Mouse (Mus musculus) lung, embryonic 14.5 days (tissue): ENCODE measurements around the gene Cav1. TPM values are rescaled to one million over a fixed set of nuclear protein-coding genes. Genes with fewer than 3 reads are reported as not detected.
A peak's percentile ranks its signal among the peaks of the same experiment; 100 is the strongest.

Source experiments
- ATAC-seq: fragments of 200-750 bp; cut with Nextera tagmentation; 2 replicates; pipeline ENCODE4 v1.8.0; 2017; ENCODE audit warnings: mild to moderate bottlenecking, moderate TSS enrichment, moderate library complexity; ENCODE audit not compliant: insufficient read depth
- DNase-seq: peaks from one replicate; pipeline ENCODE4 v3.0.0-alpha.2; 2015
- H3K27ac ChIP-seq: fragments of 300-500 bp; sonication (generic); 2 replicates; pipeline ENCODE4 v1.5.1; 2014; ENCODE audit warnings: low read depth, mild to moderate bottlenecking, moderate library complexity
- H3K27me3 ChIP-seq: fragments of 300-500 bp; sonication (generic); 2 replicates; pipeline ENCODE4 v1.6.1; 2014; ENCODE audit warnings: low read length, control low read depth; ENCODE audit not compliant: insufficient read depth
- H3K36me3 ChIP-seq: fragments of 300-500 bp; sonication (generic); 2 replicates; pipeline ENCODE4 v1.6.1; 2014; ENCODE audit warnings: control low read depth; ENCODE audit not compliant: insufficient read depth
- H3K4me1 ChIP-seq: fragments of 300-500 bp; sonication (generic); 2 replicates; pipeline ENCODE4 v1.6.1; 2014; ENCODE audit warnings: antibody characterized with exemption, control low read depth; ENCODE audit not compliant: insufficient read depth
- H3K4me2 ChIP-seq: fragments of 300-500 bp; sonication (generic); 2 replicates; pipeline ENCODE4 v1.6.1; 2014; ENCODE audit warnings: mild to moderate bottlenecking
- H3K4me3 ChIP-seq: fragments of 300-500 bp; sonication (generic); 2 replicates; pipeline ENCODE4 v1.5.1; 2014; ENCODE audit warnings: low read depth, low read length
- H3K9ac ChIP-seq: fragments of 300-500 bp; sonication (generic); 2 replicates; pipeline ENCODE4 v1.6.1; 2014
- H3K9me3 ChIP-seq: fragments of 300-500 bp; sonication (generic); 2 replicates; pipeline ENCODE4 v1.6.1; 2016; ENCODE audit warnings: low read depth, low read length, control low read depth
- CTCF ChIP-seq: IDR thresholded peaks from 2 replicates; pipeline ENCODE4 v1.5.1; 2016; ENCODE audit warnings: antibody characterized with exemption, low read depth
- WGBS: fragments of 180-500 bp; shearing (Covaris S2); extraction: QIAGEN DNeasy Blood & Tissue Kit; methylation state at CpG from one replicate; pipeline ENCODE4 v1.1.7; 2014; 5-methylcytosine and 5-hydroxymethylcytosine counted together
- polyA plus RNA-seq: library from polyadenylated mRNA; unstranded; fragments of >200 nt; fragmentation: Nextera tagmentation; extraction: Ambion mirVana; gene quantifications from 2 replicates; pipeline ENCODE4 v1.2.1, GENCODE M21; 2014

Cav1 gene
- polyA plus RNA-seq, 1 experiment from 2014 or later, result 300 TPM

- ATAC-seq, result peak; percentile 68
- Histone ChIP-seq H3K9me3 (no peaks in the 10 kb centered on the region), H3K27ac (peak overlapping the region; percentile 13; the same call in 1 of the 2 replicates)
Observed at GRCm38 (mm10) chr6:17317167-17317524, 11.0 kb downstream of the Cav1 start.

GRCm38 (mm10) chr6:17317944-17318343 is 11.8 kb downstream of the Cav1 start:
- H3K27ac ChIP-seq, result no peak overlapping the region
- no peak overlapping the region for H3K4me3 ChIP-seq
- DNase-seq, result no peak
- no peak overlapping the region for H3K9ac ChIP-seq
- H3K4me2 ChIP-seq, result no peak overlapping the region
- H3K36me3 ChIP-seq, result no peaks in the 10 kb centered on the region
- H3K27me3 ChIP-seq, result no peaks in the 10 kb centered on the region
- peaks cover 7% of the 10 kb centered on the region for H3K4me1 ChIP-seq
- 42% methylated on average over 1 of the region's 1 CpGs for WGBS
- no peak for ATAC-seq
- TF ChIP-seq CTCF, result no peak
- H3K9me3 ChIP-seq, result no peaks in the 10 kb centered on the region

More at GRCm38 (mm10) chr6:17317167-17317524, 11.0 kb downstream of the Cav1 start:
- DNase-seq, result peak; percentile 65
- Histone ChIP-seq H3K36me3 (no peaks in the 10 kb centered on the region), H3K4me1 (peaks cover 7% of the 10 kb centered on the region), H3K4me2 (no peak overlapping the region), H3K9ac (no peak overlapping the region), H3K4me3 (no peak overlapping the region), H3K27me3 (no peaks in the 10 kb centered on the region)
- WGBS, result 22% methylated on average over 1 of the region's 1 CpGs
- TF ChIP-seq CTCF, result no peak

GRCm38 (mm10) chr6:17321976-17322375 is 15.8 kb downstream of the Cav1 start:
- no peak for ATAC-seq

GRCm38 (mm10) chr6:17327216-17327615 is 21.1 kb downstream of the Cav1 start:
- H3K9me3 ChIP-seq, result no peaks in the 10 kb centered on the region
- no peak overlapping the region for H3K4me2 ChIP-seq
- no peak overlapping the region for H3K9ac ChIP-seq
- H3K4me3 ChIP-seq, result no peak overlapping the region
- no peaks in the 10 kb centered on the region for H3K27me3 ChIP-seq
- 40% methylated on average over 11 of the region's 11 CpGs for WGBS
- no peak overlapping the region for H3K27ac ChIP-seq
- no peak for TF ChIP-seq CTCF
- H3K4me1 ChIP-seq, result 0 out of 2 replicates have a peak, but pooled peaks cover 3% of the 10 kb centered on the region
- H3K36me3 ChIP-seq, result no peaks in the 10 kb centered on the region
- no peak for DNase-seq
- ATAC-seq, result no peak

More at GRCm38 (mm10) chr6:17321976-17322375, 15.8 kb downstream of the Cav1 start:
- Histone ChIP-seq H3K36me3 (no peaks in the 10 kb centered on the region), H3K9me3 (no peaks in the 10 kb centered on the region), H3K4me3 (no peak overlapping the region), H3K9ac (no peak overlapping the region), H3K27ac (no peak overlapping the region), H3K4me2 (no peak overlapping the region), H3K27me3 (no peaks in the 10 kb centered on the region), H3K4me1 (no peaks in the 10 kb centered on the region)
- no peak for DNase-seq
- 63% methylated on average over 6 of the region's 6 CpGs for WGBS
- no peak for TF ChIP-seq CTCF

- WGBS, result 35% methylated on average over 3 of the region's 3 CpGs
- H3K27me3 ChIP-seq, result no peaks in the 10 kb centered on the region
- TF ChIP-seq CTCF, result no peak
- H3K36me3 ChIP-seq, result no peaks in the 10 kb centered on the region
- H3K27ac ChIP-seq, result no peak overlapping the region
- H3K9ac ChIP-seq, result no peak overlapping the region
- no peaks in the 10 kb centered on the region for H3K9me3 ChIP-seq
- peak; percentile 52; the same call in 1 of the 2 replicates for ATAC-seq
- 0 out of 2 replicates have a peak, but pooled peaks cover 3% of the 10 kb centered on the region for H3K4me1 ChIP-seq
- peak; percentile 52 for DNase-seq
- H3K4me3 ChIP-seq, result no peak overlapping the region
- no peak overlapping the region for H3K4me2 ChIP-seq
Observed at GRCm38 (mm10) chr6:17329801-17330200, 23.7 kb downstream of the Cav1 start.

- no peaks in the 10 kb centered on the region for H3K4me1 ChIP-seq
- WGBS, result 85% methylated on average over 2 of the region's 2 CpGs
- no peak overlapping the region for H3K9ac ChIP-seq
- no peaks in the 10 kb centered on the region for H3K9me3 ChIP-seq
- H3K36me3 ChIP-seq, result no peaks in the 10 kb centered on the region
- H3K27ac ChIP-seq, result no peak overlapping the region
- no peaks in the 10 kb centered on the region for H3K27me3 ChIP-seq
- DNase-seq, result no peak
- no peak for ATAC-seq
- H3K4me2 ChIP-seq, result no peak overlapping the region
- no peak for TF ChIP-seq CTCF
- H3K4me3 ChIP-seq, result no peak overlapping the region
Observed at GRCm38 (mm10) chr6:17337724-17338123, 31.6 kb downstream of the Cav1 start.

GRCm38 (mm10) chr6:17340406-17340805 is 34.3 kb downstream of the Cav1 start:
- ATAC-seq (no peak), DNase-seq (no peak)
- no peak for TF ChIP-seq CTCF
- 5% methylated on average over 2 of the region's 2 CpGs for WGBS
- no peak overlapping the region for H3K4me3 ChIP-seq
- no peak overlapping the region for H3K9ac ChIP-seq
- H3K27ac ChIP-seq, result no peak overlapping the region
- no peaks in the 10 kb centered on the region for H3K36me3 ChIP-seq
- H3K4me1 ChIP-seq, result no peaks in the 10 kb centered on the region
- H3K9me3 ChIP-seq, result no peaks in the 10 kb centered on the region
- no peak overlapping the region for H3K4me2 ChIP-seq
- no peaks in the 10 kb centered on the region for H3K27me3 ChIP-seq

GRCm38 (mm10) chr6:17348011-17348410 is 41.9 kb downstream of the Cav1 start:
- WGBS, result 70% methylated on average over 3 of the region's 3 CpGs
- Histone ChIP-seq H3K9me3 (no peaks in the 10 kb centered on the region), H3K9ac (no peak overlapping the region), H3K4me1 (no peaks in the 10 kb centered on the region), H3K4me2 (no peak overlapping the region), H3K4me3 (no peak overlapping the region), H3K27ac (no peak overlapping the region), H3K36me3 (no peaks in the 10 kb centered on the region), H3K27me3 (no peaks in the 10 kb centered on the region)
- no peak for ATAC-seq
- TF ChIP-seq CTCF, result no peak
- no peak for DNase-seq
